Mouse (Mus musculus): ENCODE data around the gene Fstl4.
A peak's percentile ranks its signal among the peaks of the same experiment; 100 is the strongest.

Fstl4 gene

GRCm38 (mm10) chr11:53096871-53097270 lies 332.4 kb downstream of the Fstl4 start:
- DNase-seq, result no peak

- DNase-seq, result no peak
These were observed 332.9 kb downstream of the Fstl4 start for GRCm38 (mm10) chr11:53097331-53097730.

- DNase-seq, result no peak
These were observed 333.4 kb downstream of the Fstl4 start for GRCm38 (mm10) chr11:53097870-53098269.

- peak; percentile 73 to 78 for DNase-seq
These were observed 334.4 kb downstream of the Fstl4 start for GRCm38 (mm10) chr11:53098780-53099198.

GRCm38 (mm10) chr11:53099322-53099721 lies 334.9 kb downstream of the Fstl4 start:
- peak; percentile 53 to 54 for DNase-seq

- DNase-seq, result no peak
These were observed 337.3 kb downstream of the Fstl4 start for GRCm38 (mm10) chr11:53101732-53102131.

- peak in 1 of 2 experiments; percentile 46 for DNase-seq
These were observed 339.3 kb downstream of the Fstl4 start for GRCm38 (mm10) chr11:53103601-53104325.

GRCm38 (mm10) chr11:53107706-53108105 lies 343.3 kb downstream of the Fstl4 start:
- DNase-seq, result peak; percentile 76 to 83

GRCm38 (mm10) chr11:53108798-53109197 lies 344.4 kb downstream of the Fstl4 start:
- DNase-seq, result no peak

GRCm38 (mm10) chr11:53109701-53110467 lies 345.4 kb downstream of the Fstl4 start:
- no peak for DNase-seq

GRCm38 (mm10) chr11:53115711-53116110 lies 351.3 kb downstream of the Fstl4 start:
- DNase-seq, result no peak

GRCm38 (mm10) chr11:53116356-53116755 lies 351.9 kb downstream of the Fstl4 start:
- DNase-seq, result no peak

- peak; percentile 79 to 85 for DNase-seq
These were observed 354.0 kb downstream of the Fstl4 start for GRCm38 (mm10) chr11:53118226-53118965.

- DNase-seq, result peak; percentile 52 to 56
These were observed 355.5 kb downstream of the Fstl4 start for GRCm38 (mm10) chr11:53119966-53120365.

- no peak for DNase-seq
These were observed 356.8 kb downstream of the Fstl4 start for GRCm38 (mm10) chr11:53121208-53121607.

- DNase-seq, result peak in 1 of 2 experiments; percentile 24
These were observed 360.4 kb downstream of the Fstl4 start for GRCm38 (mm10) chr11:53124799-53125198.

GRCm38 (mm10) chr11:53126660-53127059 lies 362.2 kb downstream of the Fstl4 start:
- no peak for DNase-seq

- DNase-seq, result no peak
These were observed 364.2 kb downstream of the Fstl4 start for GRCm38 (mm10) chr11:53128661-53129060.

GRCm38 (mm10) chr11:53132406-53133035 lies 368.1 kb downstream of the Fstl4 start:
- DNase-seq, result no peak

- DNase-seq, result no peak
These were observed 371.9 kb downstream of the Fstl4 start for GRCm38 (mm10) chr11:53136371-53136770.

- DNase-seq, result no peak
These were observed 372.9 kb downstream of the Fstl4 start for GRCm38 (mm10) chr11:53137381-53137780.

GRCm38 (mm10) chr11:53138212-53138611 lies 373.8 kb downstream of the Fstl4 start:
- DNase-seq, result no peak

GRCm38 (mm10) chr11:53139666-53140065 lies 375.2 kb downstream of the Fstl4 start:
- peak; percentile 21 to 27 for DNase-seq

All from cerebellum, postnatal 25 days (tissue).